Mouse (Mus musculus) kidney, postnatal 36 days (tissue): ENCODE measurements around the gene Col19a1.
A peak's percentile ranks its signal among the peaks of the same experiment; 100 is the strongest.

ENCODE experiments used
- DNase-seq, 2 experiments: peaks; one replicate each; pipeline ENCODE4 v3.0.0; 2021 to 2022; ENCODE audit warnings: mixed read lengths in 2 of 2

The Col19a1 gene

GRCm38 (mm10) chr1:24303077-24303476, 284.2 kb downstream of the Col19a1 start:
- no peak for DNase-seq

GRCm38 (mm10) chr1:24302674-24303073, 284.6 kb downstream of the Col19a1 start:
- peak; percentile 13 to 72 for DNase-seq

- DNase-seq = peak in 1 of 2 experiments; percentile 8
These were observed 286.6 kb downstream of the Col19a1 start for GRCm38 (mm10) chr1:24300700-24301099.

GRCm38 (mm10) chr1:24294979-24295942, 292.0 kb downstream of the Col19a1 start:
- no peak for DNase-seq

GRCm38 (mm10) chr1:24292515-24292914, 294.8 kb downstream of the Col19a1 start:
- DNase-seq = no peak

GRCm38 (mm10) chr1:24286360-24286759, 300.9 kb downstream of the Col19a1 start:
- DNase-seq = no peak

- DNase-seq = no peak
These were observed 320.2 kb downstream of the Col19a1 start for GRCm38 (mm10) chr1:24267022-24267421.

- no peak for DNase-seq
These were observed 326.1 kb downstream of the Col19a1 start for GRCm38 (mm10) chr1:24261181-24261580.

GRCm38 (mm10) chr1:24259419-24259818, 327.9 kb downstream of the Col19a1 start:
- DNase-seq = no peak

GRCm38 (mm10) chr1:24257961-24258360, 329.3 kb downstream of the Col19a1 start:
- no peak for DNase-seq

GRCm38 (mm10) chr1:24249105-24249664, 338.1 kb downstream of the Col19a1 start:
- DNase-seq = peak; percentile 18 to 51

GRCm38 (mm10) chr1:24248294-24249104, 338.8 kb downstream of the Col19a1 start:
- DNase-seq = no peak

GRCm38 (mm10) chr1:24245700-24246375, 341.4 kb downstream of the Col19a1 start:
- DNase-seq = no peak

GRCm38 (mm10) chr1:24244931-24245330, 342.3 kb downstream of the Col19a1 start:
- DNase-seq = no peak

- no peak for DNase-seq
These were observed 347.1 kb downstream of the Col19a1 start for GRCm38 (mm10) chr1:24240039-24240691.

GRCm38 (mm10) chr1:24236330-24236729, 350.9 kb downstream of the Col19a1 start:
- DNase-seq = no peak

- no peak for DNase-seq
These were observed 355.6 kb downstream of the Col19a1 start for GRCm38 (mm10) chr1:24231504-24232270.

- DNase-seq = no peak
These were observed 356.8 kb downstream of the Col19a1 start for GRCm38 (mm10) chr1:24230428-24230827.

- DNase-seq = no peak
These were observed 357.7 kb downstream of the Col19a1 start for GRCm38 (mm10) chr1:24229552-24229951.

GRCm38 (mm10) chr1:24226941-24227711, 360.1 kb downstream of the Col19a1 start:
- DNase-seq = no peak
